Mouse (Mus musculus): ENCODE measurements around the gene Myocd.
A peak's percentile ranks its signal among the peaks of the same experiment; 100 is the strongest.

The Myocd gene

GRCm38 (mm10) chr11:65269851-65270473 is at the start of gene Myocd:
Myocd (minus strand) TSS chr11:65269989.
- DNase-seq: no peak

- no peak for DNase-seq
These were observed 34.0 kb upstream of the Myocd start for GRCm38 (mm10) chr11:65303824-65304223.

- DNase-seq: no peak
These were observed 24.5 kb upstream of the Myocd start for GRCm38 (mm10) chr11:65294128-65294833.

- DNase-seq: no peak
These were observed 23.2 kb upstream of the Myocd start for GRCm38 (mm10) chr11:65292994-65293393.

- DNase-seq: no peak
These were observed 17.9 kb upstream of the Myocd start for GRCm38 (mm10) chr11:65287706-65288105.

- no peak for DNase-seq
These were observed 16.4 kb upstream of the Myocd start for GRCm38 (mm10) chr11:65286211-65286610.

- no peak for DNase-seq
These were observed 5.7 kb upstream of the Myocd start for GRCm38 (mm10) chr11:65275441-65275840.

GRCm38 (mm10) chr11:65271000-65271399 is 1.2 kb upstream of the Myocd start:
- DNase-seq: no peak

GRCm38 (mm10) chr11:65268310-65268709 is 1.5 kb downstream of the Myocd start:
- DNase-seq: no peak

- no peak for DNase-seq
These were observed 6.3 kb downstream of the Myocd start for GRCm38 (mm10) chr11:65263466-65263865.

- no peak for DNase-seq
These were observed 10.8 kb downstream of the Myocd start for GRCm38 (mm10) chr11:65258997-65259396.

- no peak for DNase-seq
These were observed 13.6 kb downstream of the Myocd start for GRCm38 (mm10) chr11:65256143-65256542.

GRCm38 (mm10) chr11:65255564-65255963 is 14.2 kb downstream of the Myocd start:
- DNase-seq: no peak

GRCm38 (mm10) chr11:65250366-65250765 is 19.4 kb downstream of the Myocd start:
- peak; percentile 55 for DNase-seq

GRCm38 (mm10) chr11:65246301-65247054 is 23.3 kb downstream of the Myocd start:
- no peak for DNase-seq

GRCm38 (mm10) chr11:65243593-65243992 is 26.2 kb downstream of the Myocd start:
- no peak for DNase-seq

- no peak for DNase-seq
These were observed 29.3 kb downstream of the Myocd start for GRCm38 (mm10) chr11:65240521-65240920.

GRCm38 (mm10) chr11:65237896-65238295 is 31.9 kb downstream of the Myocd start:
- DNase-seq: no peak

- no peak for DNase-seq
These were observed 32.9 kb downstream of the Myocd start for GRCm38 (mm10) chr11:65236907-65237306.

GRCm38 (mm10) chr11:65235374-65235773 is 34.4 kb downstream of the Myocd start:
- DNase-seq: no peak

- no peak for DNase-seq
These were observed 38.0 kb downstream of the Myocd start for GRCm38 (mm10) chr11:65231771-65232170.

GRCm38 (mm10) chr11:65226766-65227165 is 43.0 kb downstream of the Myocd start:
- no peak for DNase-seq

- DNase-seq: peak; percentile 21
These were observed 54.7 kb downstream of the Myocd start for GRCm38 (mm10) chr11:65214954-65215629.

All from layer of hippocampus, adult 9-11 months (tissue).